Mouse (Mus musculus): ENCODE results near the gene Agxt2. TPM values are rescaled to one million over a fixed set of nuclear protein-coding genes. Genes with fewer than 3 reads are reported as not detected.

Gene Agxt2
- 3.7 and 4.9 TPM in 2 replicates for polyA plus RNA-seq (2016; fragmentation: Nextera tagmentation; extraction: Ambion mirVana)

- H3K36me3 ChIP-seq, result no peaks in the 10 kb centered on the region
- H3K4me2 ChIP-seq, result 0 out of 2 replicates have a peak within 1 kb of the TSS, but pooled peaks have one; percentile 24
- no peak within 1 kb of the TSS for H3K9ac ChIP-seq
- no peaks in the 10 kb centered on the region for H3K4me1 ChIP-seq
- no peaks in the 10 kb centered on the region for H3K27me3 ChIP-seq (replicated peaks)
- H3K4me3 ChIP-seq, result peak within 1 kb of the TSS; percentile 7
- H3K27ac ChIP-seq, result peak within 1 kb of the TSS; percentile 39; the same call in 1 of the 2 replicates
- ATAC-seq, result peak; percentile 55; the same call in 1 of the 2 replicates
- 50% methylated on average over 9 of the region's 9 CpGs for WGBS (ENCODE audit: insufficient replicate concordance)
- H3K9me3 ChIP-seq (replicated peaks), result no peaks in the 10 kb centered on the region
Observed at GRCm38 (mm10) chr15:10358039-10358948, at the start of gene Agxt2. TSS of gene Agxt2 (plus strand) at chr15:10358532.

GRCm38 (mm10) chr15:10311826-10312225 is 46.5 kb upstream of the Agxt2 start:
- Histone ChIP-seq H3K4me1 (no peaks in the 10 kb centered on the region), H3K4me3 (no peak overlapping the region), H3K36me3 (no peaks in the 10 kb centered on the region), H3K27me3 (replicated peaks) (no peaks in the 10 kb centered on the region), H3K4me2 (no peak overlapping the region), H3K27ac (no peak overlapping the region), H3K9ac (no peak overlapping the region), H3K9me3 (replicated peaks) (no peaks in the 10 kb centered on the region)
- ATAC-seq, result no peak
- 53% methylated on average over 5 of the region's 5 CpGs for whole genome bisulfite sequencing (ENCODE audit: insufficient replicate concordance)

GRCm38 (mm10) chr15:10313522-10314455 is 44.5 kb upstream of the Agxt2 start:
- H3K9ac ChIP-seq, result no peak overlapping the region
- H3K4me3 ChIP-seq, result no peak overlapping the region
- H3K36me3 ChIP-seq, result no peaks in the 10 kb centered on the region
- no peak overlapping the region for H3K27ac ChIP-seq
- no peaks in the 10 kb centered on the region for H3K4me1 ChIP-seq
- H3K27me3 ChIP-seq (replicated peaks), result no peaks in the 10 kb centered on the region
- ATAC-seq, result no peak
- no peak overlapping the region for H3K4me2 ChIP-seq
- no peaks in the 10 kb centered on the region for H3K9me3 ChIP-seq (replicated peaks)
- 46% methylated on average over 7 of the region's 7 CpGs for WGBS (ENCODE audit: insufficient replicate concordance)

GRCm38 (mm10) chr15:10325080-10325479 is 33.3 kb upstream of the Agxt2 start, which contains the start of gene Gm21973:
TSS of gene Gm21973 (plus strand) at chr15:10325380.
- no peak for ATAC-seq
- no peaks in the 10 kb centered on the region for H3K9me3 ChIP-seq (replicated peaks)
- H3K36me3 ChIP-seq, result no peaks in the 10 kb centered on the region
- H3K4me1 ChIP-seq, result no peaks in the 10 kb centered on the region
- no peak within 1 kb of the TSS for H3K4me3 ChIP-seq
- WGBS (ENCODE audit: insufficient replicate concordance), result 61% methylated on average over 2 of the region's 2 CpGs
- H3K27me3 ChIP-seq (replicated peaks), result no peaks in the 10 kb centered on the region
- H3K4me2 ChIP-seq, result no peak within 1 kb of the TSS
- H3K9ac ChIP-seq, result no peak within 1 kb of the TSS
- no peak within 1 kb of the TSS for H3K27ac ChIP-seq

- H3K27ac ChIP-seq, result no peak overlapping the region
- no peaks in the 10 kb centered on the region for H3K4me1 ChIP-seq
- no peaks in the 10 kb centered on the region for H3K36me3 ChIP-seq
- no peak for ATAC-seq
- H3K27me3 ChIP-seq (replicated peaks), result no peaks in the 10 kb centered on the region
- 75% methylated on average over 3 of the region's 3 CpGs for WGBS (ENCODE audit: insufficient replicate concordance)
- H3K9ac ChIP-seq, result no peak overlapping the region
- H3K4me2 ChIP-seq, result no peak overlapping the region
- H3K9me3 ChIP-seq (replicated peaks), result no peaks in the 10 kb centered on the region
- no peak overlapping the region for H3K4me3 ChIP-seq
Observed at GRCm38 (mm10) chr15:10330626-10331025, 27.7 kb upstream of the Agxt2 start.

GRCm38 (mm10) chr15:10332566-10332965 is 25.8 kb upstream of the Agxt2 start:
- Histone ChIP-seq H3K36me3 (no peaks in the 10 kb centered on the region), H3K27me3 (replicated peaks) (no peaks in the 10 kb centered on the region), H3K9ac (no peak overlapping the region), H3K4me2 (no peak overlapping the region), H3K4me1 (no peaks in the 10 kb centered on the region), H3K9me3 (replicated peaks) (no peaks in the 10 kb centered on the region), H3K4me3 (no peak overlapping the region), H3K27ac (no peak overlapping the region)
- no peak for ATAC-seq
- 57% methylated on average over 1 of the region's 1 CpGs for WGBS (ENCODE audit: insufficient replicate concordance)

- ATAC-seq, result no peak
- Histone ChIP-seq H3K27ac (no peak overlapping the region), H3K4me2 (no peak overlapping the region), H3K4me1 (no peaks in the 10 kb centered on the region), H3K36me3 (no peaks in the 10 kb centered on the region), H3K9ac (no peak overlapping the region), H3K9me3 (replicated peaks) (no peaks in the 10 kb centered on the region), H3K4me3 (no peak overlapping the region), H3K27me3 (replicated peaks) (no peaks in the 10 kb centered on the region)
- WGBS (ENCODE audit: insufficient replicate concordance), result 60% methylated on average over 3 of the region's 3 CpGs
Observed at GRCm38 (mm10) chr15:10338606-10339005, 19.7 kb upstream of the Agxt2 start.

- no peaks in the 10 kb centered on the region for H3K36me3 ChIP-seq
- no peaks in the 10 kb centered on the region for H3K4me1 ChIP-seq
- H3K4me3 ChIP-seq, result no peak overlapping the region
- H3K9me3 ChIP-seq (replicated peaks), result no peaks in the 10 kb centered on the region
- no peak overlapping the region for H3K9ac ChIP-seq
- H3K27ac ChIP-seq, result no peak overlapping the region
- no peaks in the 10 kb centered on the region for H3K27me3 ChIP-seq (replicated peaks)
- no peak overlapping the region for H3K4me2 ChIP-seq
- 69% methylated on average over 6 of the region's 6 CpGs for WGBS (ENCODE audit: insufficient replicate concordance)
- ATAC-seq, result no peak
Observed at GRCm38 (mm10) chr15:10347044-10347443, 11.3 kb upstream of the Agxt2 start.

GRCm38 (mm10) chr15:10366331-10366730 is 8.0 kb downstream of the Agxt2 start:
- Histone ChIP-seq H3K4me2 (no peak overlapping the region), H3K27ac (no peak overlapping the region), H3K36me3 (no peaks in the 10 kb centered on the region), H3K4me3 (no peak overlapping the region), H3K4me1 (no peaks in the 10 kb centered on the region), H3K9ac (no peak overlapping the region), H3K9me3 (replicated peaks) (no peaks in the 10 kb centered on the region), H3K27me3 (replicated peaks) (no peaks in the 10 kb centered on the region)
- no peak for ATAC-seq
- 74% methylated on average over 2 of the region's 2 CpGs for WGBS (ENCODE audit: insufficient replicate concordance)

- H3K27ac ChIP-seq, result no peak overlapping the region
- ATAC-seq, result no peak
- no peak overlapping the region for H3K9ac ChIP-seq
- H3K9me3 ChIP-seq (replicated peaks), result no peaks in the 10 kb centered on the region
- 40% methylated on average over 3 of the region's 3 CpGs for WGBS (ENCODE audit: insufficient replicate concordance)
- H3K4me2 ChIP-seq, result no peak overlapping the region
- no peaks in the 10 kb centered on the region for H3K36me3 ChIP-seq
- H3K27me3 ChIP-seq (replicated peaks), result no peaks in the 10 kb centered on the region
- no peak overlapping the region for H3K4me3 ChIP-seq
- no peaks in the 10 kb centered on the region for H3K4me1 ChIP-seq
Observed at GRCm38 (mm10) chr15:10375404-10375803, 17.1 kb downstream of the Agxt2 start.

- H3K4me3 ChIP-seq, result no peak overlapping the region
- H3K27ac ChIP-seq, result no peak overlapping the region
- H3K27me3 ChIP-seq (replicated peaks), result no peaks in the 10 kb centered on the region
- no peaks in the 10 kb centered on the region for H3K4me1 ChIP-seq
- 64% methylated on average over 4 of the region's 4 CpGs for WGBS (ENCODE audit: insufficient replicate concordance)
- H3K9ac ChIP-seq, result no peak overlapping the region
- H3K9me3 ChIP-seq (replicated peaks), result no peaks in the 10 kb centered on the region
- H3K4me2 ChIP-seq, result no peak overlapping the region
- H3K36me3 ChIP-seq, result no peaks in the 10 kb centered on the region
- no peak for ATAC-seq
Observed at GRCm38 (mm10) chr15:10378338-10378959, 20.1 kb downstream of the Agxt2 start.
